Mouse (Mus musculus) liver, embryonic 14.5 days (tissue): ENCODE data around the gene Trpv5.

Experiments used
- CTCF ChIP-seq: IDR thresholded peaks from 2 replicates; pipeline ENCODE4 v1.5.1; 2016; ENCODE audit warnings: antibody characterized with exemption, low read depth, control low read depth
- EP300 ChIP-seq: IDR thresholded peaks from 2 replicates; pipeline ENCODE4 v1.6.1; 2016; ENCODE audit warnings: antibody characterized with exemption, low read depth

DNA sequence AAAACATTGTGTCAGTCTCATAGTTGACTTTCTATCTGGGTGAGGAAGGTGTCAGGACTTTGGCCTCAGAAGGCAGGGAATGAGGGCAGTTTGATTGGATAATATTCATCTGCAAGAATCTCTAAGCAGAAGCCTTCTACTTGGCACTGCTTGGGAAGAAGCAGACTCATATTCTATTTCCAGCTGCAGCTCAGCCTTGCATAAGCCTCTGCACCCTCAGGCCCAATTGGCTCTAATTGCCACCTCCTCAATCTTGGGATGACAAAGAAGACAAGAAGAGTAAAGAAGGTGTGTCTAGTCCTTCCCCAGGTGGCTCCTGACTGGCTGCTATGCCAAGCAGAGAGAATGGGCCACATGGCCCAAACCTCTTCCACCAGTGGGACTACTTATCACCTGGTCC lies 33.9 kb downstream of the Trpv5 start:
- no peak for TF ChIP-seq EP300
- TF ChIP-seq CTCF = no peak
